18 mouse cellular contexts compared by ENCODE assay signal in the genomic region with DNA sequence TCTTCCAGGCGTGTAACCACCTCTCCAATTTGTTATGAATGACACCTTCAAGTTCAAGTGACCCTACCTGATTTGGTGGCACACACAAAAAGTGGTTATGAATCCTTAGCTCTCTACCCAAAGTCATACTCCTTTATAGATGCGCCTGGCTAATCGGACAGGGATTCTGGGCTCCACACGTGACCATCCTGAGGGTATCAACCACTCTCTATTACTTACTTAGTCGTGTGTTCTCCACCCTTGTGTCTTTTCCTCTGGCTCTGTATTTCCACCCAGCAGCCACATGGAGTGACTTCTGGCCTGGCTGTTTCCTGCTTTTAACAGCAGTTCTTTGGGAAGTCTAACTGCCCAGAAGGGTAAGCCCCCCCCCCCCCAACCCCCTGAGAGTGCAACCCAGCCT.
DNase-seq lines count a peak whose midpoint lies in the region; ATAC-seq and TF ChIP-seq lines count a peak whose summit lies in the region.
"Had no signal": no experiment of that assay in that cellular context is flagged by ENCODE, and none has a peak within 500 bp of the region (broad histone marks: within the 10 kb centered on the region; RNA-seq: fewer than 3 reads in every experiment).

No protein-coding gene starts in this region.

- WGBS in forebrain, embryonic 13.5 days = 80% methylated on average over 5 of the region's 5 CpGs
- WGBS in forebrain, embryonic 15.5 days = 87% methylated on average over 5 of the region's 5 CpGs
- WGBS in liver, embryonic 11.5 days = 81% methylated on average over 5 of the region's 5 CpGs
- 86% methylated on average over 5 of the region's 5 CpGs for WGBS in liver, postnatal 0 days (ENCODE audit: insufficient replicate concordance)
- 76% methylated on average over 5 of the region's 5 CpGs for WGBS in liver, embryonic 13.5 days (ENCODE audit: insufficient replicate concordance)
- WGBS in lung, postnatal 0 days = 78% methylated on average over 5 of the region's 5 CpGs

- no peak for TF ChIP-seq CTCF in liver, postnatal 0 days (IDR thresholded peaks at IDR 0.05; ENCODE audit: low read depth)
- no peak for TF ChIP-seq CTCF in lung, postnatal 0 days (IDR thresholded peaks at IDR 0.05)

- H3K27me3 ChIP-seq in forebrain, embryonic 13.5 days = no peaks in the 10 kb centered on the region
- H3K27me3 ChIP-seq in forebrain, embryonic 15.5 days = no peaks in the 10 kb centered on the region
- H3K27me3 ChIP-seq in liver, embryonic 11.5 days (replicated peaks; ENCODE audit: control insufficient read depth, insufficient read depth, low read length) = no peaks in the 10 kb centered on the region
- no peaks in the 10 kb centered on the region for H3K27me3 ChIP-seq in liver, postnatal 0 days (ENCODE audit: insufficient read depth, low read length)
- H3K27me3 ChIP-seq in liver, embryonic 13.5 days = no peaks in the 10 kb centered on the region
- no peaks in the 10 kb centered on the region for H3K27me3 ChIP-seq in lung, postnatal 0 days (replicated peaks; ENCODE audit: insufficient read depth, low read length)
- H3K27me3 ChIP-seq: forebrain, embryonic 12.5 days; heart, embryonic 12.5 days; hindbrain, embryonic 15.5 days had no signal

- no peak overlapping the region for H3K27ac ChIP-seq in forebrain, embryonic 13.5 days
- no peak overlapping the region for H3K27ac ChIP-seq in forebrain, embryonic 15.5 days (replicated peaks)
- H3K27ac ChIP-seq in liver, embryonic 11.5 days (ENCODE audit: low read depth, low read length) = no peak overlapping the region
- H3K27ac ChIP-seq in liver, postnatal 0 days (ENCODE audit: low read depth) = no peak overlapping the region
- no peak overlapping the region for H3K27ac ChIP-seq in liver, embryonic 13.5 days
- H3K27ac ChIP-seq in lung, postnatal 0 days (ENCODE audit: low read length) = no peak overlapping the region
- H3K27ac ChIP-seq: embryonic facial prominence, embryonic 10.5 days; forebrain, embryonic 12.5 days; hindbrain, embryonic 10.5 days; hindbrain, embryonic 15.5 days had no signal

- H3K9me3 ChIP-seq in forebrain, embryonic 13.5 days (replicated peaks) = no peaks in the 10 kb centered on the region
- no peaks in the 10 kb centered on the region for H3K9me3 ChIP-seq in forebrain, embryonic 15.5 days
- H3K9me3 ChIP-seq in liver, embryonic 11.5 days (ENCODE audit: control insufficient read depth, low read length) = no peaks in the 10 kb centered on the region
- H3K9me3 ChIP-seq in liver, postnatal 0 days (ENCODE audit: low read length) = no peaks in the 10 kb centered on the region
- H3K9me3 ChIP-seq in liver, embryonic 13.5 days (replicated peaks) = no peaks in the 10 kb centered on the region
- no peaks in the 10 kb centered on the region for H3K9me3 ChIP-seq in lung, postnatal 0 days (ENCODE audit: low read length)
- H3K9me3 ChIP-seq: embryonic facial prominence, embryonic 10.5 days; forebrain, embryonic 12.5 days; heart, embryonic 12.5 days; hindbrain, embryonic 10.5 days; hindbrain, embryonic 15.5 days had no signal

- H3K4me2 ChIP-seq in forebrain, embryonic 13.5 days = peak overlapping the region; percentile 10
- H3K4me2 ChIP-seq in forebrain, embryonic 15.5 days (replicated peaks) = no peak overlapping the region
- H3K4me2 ChIP-seq in liver, embryonic 11.5 days = peak overlapping the region; percentile 16; the same call in 1 of the 2 replicates
- H3K4me2 ChIP-seq in liver, postnatal 0 days (ENCODE audit: low read depth, low read length) = no peak overlapping the region
- H3K4me2 ChIP-seq in liver, embryonic 13.5 days = 0 out of 2 replicates have a peak overlapping the region, but pooled peaks have one; percentile 5
- no peak overlapping the region for H3K4me2 ChIP-seq in lung, postnatal 0 days (replicated peaks; ENCODE audit: low read depth, low read length)
- H3K4me2 ChIP-seq: forebrain, embryonic 12.5 days; heart, embryonic 12.5 days; hindbrain, embryonic 15.5 days had no signal

- no peak for TF ChIP-seq EP300 in liver, postnatal 0 days (IDR thresholded peaks at IDR 0.05; ENCODE audit: low read depth)
- no peak for TF ChIP-seq EP300 in lung, postnatal 0 days (IDR thresholded peaks at IDR 0.05)

- H3K4me3 ChIP-seq in forebrain, embryonic 13.5 days = no peak overlapping the region
- no peak overlapping the region for H3K4me3 ChIP-seq in forebrain, embryonic 15.5 days
- H3K4me3 ChIP-seq in liver, embryonic 11.5 days (ENCODE audit: low read depth, low read length) = no peak overlapping the region
- H3K4me3 ChIP-seq in liver, postnatal 0 days (ENCODE audit: low read depth, low read length) = no peak overlapping the region
- H3K4me3 ChIP-seq in liver, embryonic 13.5 days (replicated peaks) = no peak overlapping the region
- H3K4me3 ChIP-seq in lung, postnatal 0 days (ENCODE audit: low read depth, low read length) = no peak overlapping the region
- H3K4me3 ChIP-seq: embryonic facial prominence, embryonic 10.5 days; erythroblast, embryonic 14.5 days; forebrain, embryonic 12.5 days; heart, embryonic 12.5 days; hindbrain, embryonic 10.5 days; hindbrain, embryonic 15.5 days had no signal

- no peak for DNase-seq in liver, embryonic 11.5 days (ENCODE audit: low spot score)
- DNase-seq in liver, postnatal 0 days = no peak
- DNase-seq in 3T3-L1 (ENCODE audit: low read depth, low spot score) = peak; percentile 60
- no peak for DNase-seq in liver, embryonic 13.5 days
- DNase-seq in lung, postnatal 0 days (ENCODE audit: low spot score) = no peak
- DNase-seq: adrenal gland, adult 2 months; adrenal gland, postnatal 25 days; cerebellum, adult 2 months; cerebellum, postnatal 10 days; gastrocnemius, postnatal 14 days had no signal

- H3K4me1 ChIP-seq in forebrain, embryonic 13.5 days = peaks cover 54% of the 10 kb centered on the region
- H3K4me1 ChIP-seq in forebrain, embryonic 15.5 days = peaks cover 35% of the 10 kb centered on the region
- peaks cover 29% of the 10 kb centered on the region for H3K4me1 ChIP-seq in liver, embryonic 11.5 days (replicated peaks; ENCODE audit: control insufficient read depth, insufficient read depth, low read length)
- H3K4me1 ChIP-seq in liver, postnatal 0 days (ENCODE audit: insufficient read depth) = no peaks in the 10 kb centered on the region; the same call in 1 of the 2 replicates
- peaks cover 72% of the 10 kb centered on the region for H3K4me1 ChIP-seq in liver, embryonic 13.5 days (replicated peaks)
- peaks cover 15% of the 10 kb centered on the region; the same call in 1 of the 2 replicates for H3K4me1 ChIP-seq in lung, postnatal 0 days (ENCODE audit: insufficient read depth, low read depth, low read length)

- no peak for ATAC-seq in forebrain, embryonic 13.5 days
- ATAC-seq in forebrain, embryonic 15.5 days (replicated peaks) = no peak
- no peak for ATAC-seq in liver, embryonic 11.5 days (replicated peaks; ENCODE audit: low FRiP score)
- ATAC-seq in liver, postnatal 0 days = no peak
- no peak for ATAC-seq in liver, embryonic 13.5 days (ENCODE audit: low read depth)
- ATAC-seq in lung, postnatal 0 days = no peak

- H3K36me3 ChIP-seq in forebrain, embryonic 13.5 days (ENCODE audit: poor library complexity, severe bottlenecking) = no peaks in the 10 kb centered on the region
- no peaks in the 10 kb centered on the region for H3K36me3 ChIP-seq in forebrain, embryonic 15.5 days
- H3K36me3 ChIP-seq in liver, embryonic 11.5 days (ENCODE audit: control insufficient read depth, insufficient read depth, low read length) = no peaks in the 10 kb centered on the region
- peaks cover 2% of the 10 kb centered on the region; the same call in 1 of the 2 replicates for H3K36me3 ChIP-seq in liver, postnatal 0 days (replicated peaks; ENCODE audit: insufficient read depth, low read length)
- peaks cover 5% of the 10 kb centered on the region; the same call in 1 of the 2 replicates for H3K36me3 ChIP-seq in liver, embryonic 13.5 days
- H3K36me3 ChIP-seq in lung, postnatal 0 days (ENCODE audit: insufficient read depth, low read length) = no peaks in the 10 kb centered on the region
- H3K36me3 ChIP-seq: embryonic facial prominence, embryonic 10.5 days; forebrain, embryonic 12.5 days; heart, embryonic 12.5 days; hindbrain, embryonic 10.5 days; hindbrain, embryonic 15.5 days had no signal

- H3K9ac ChIP-seq in forebrain, embryonic 13.5 days = no peak overlapping the region
- H3K9ac ChIP-seq in forebrain, embryonic 15.5 days (replicated peaks) = no peak overlapping the region
- H3K9ac ChIP-seq in liver, embryonic 11.5 days (ENCODE audit: low read depth, low read length) = no peak overlapping the region
- no peak overlapping the region for H3K9ac ChIP-seq in liver, postnatal 0 days (replicated peaks)
- no peak overlapping the region for H3K9ac ChIP-seq in liver, embryonic 13.5 days
- H3K9ac ChIP-seq in lung, postnatal 0 days (replicated peaks; ENCODE audit: low read depth) = no peak overlapping the region
- H3K9ac ChIP-seq: forebrain, embryonic 12.5 days; heart, embryonic 12.5 days; hindbrain, embryonic 15.5 days had no signal

Comparison
In these comparisons a context has a peak if more than half of its experiments do, and no peak if none do; other contexts are left out.
1. H3K4me2 ChIP-seq: peak in forebrain, embryonic 13.5 days (single experiment), liver, embryonic 11.5 days (single experiment) and liver, embryonic 13.5 days (single experiment); none in forebrain, embryonic 15.5 days (single experiment), liver, postnatal 0 days (single experiment) and lung, postnatal 0 days (single experiment).